Mouse (Mus musculus) hindlimb bud, embryonic 11.5 days (tissue): ENCODE data around the gene Vwf.

ENCODE experiments used
- DNase-seq: peaks from one replicate; pipeline ENCODE4 v3.0.0-alpha.2; 2012; ENCODE audit warnings: low read depth, low spot score; ENCODE audit errors: extremely low spot score

Vwf gene

DNA sequence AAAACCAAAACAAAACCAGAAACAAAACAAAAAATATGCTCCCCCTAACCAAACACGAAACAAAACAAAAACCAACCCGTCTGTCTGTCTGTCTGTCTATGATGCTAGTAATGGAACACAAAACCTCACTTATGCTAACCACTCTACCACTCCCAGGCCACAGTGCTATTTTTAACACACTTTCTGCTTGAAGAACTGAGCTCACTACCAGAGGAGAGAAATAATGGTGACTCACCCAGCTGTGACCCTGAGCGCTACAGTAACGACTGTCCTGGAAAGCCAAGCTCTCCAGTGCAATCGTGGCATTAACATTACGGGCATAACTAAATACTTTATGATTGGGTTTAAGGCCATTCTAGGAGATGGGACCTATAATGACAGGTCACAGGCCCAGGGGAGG lies 5.7 kb upstream of the Vwf start:
- DNase-seq, result no peak

DNA sequence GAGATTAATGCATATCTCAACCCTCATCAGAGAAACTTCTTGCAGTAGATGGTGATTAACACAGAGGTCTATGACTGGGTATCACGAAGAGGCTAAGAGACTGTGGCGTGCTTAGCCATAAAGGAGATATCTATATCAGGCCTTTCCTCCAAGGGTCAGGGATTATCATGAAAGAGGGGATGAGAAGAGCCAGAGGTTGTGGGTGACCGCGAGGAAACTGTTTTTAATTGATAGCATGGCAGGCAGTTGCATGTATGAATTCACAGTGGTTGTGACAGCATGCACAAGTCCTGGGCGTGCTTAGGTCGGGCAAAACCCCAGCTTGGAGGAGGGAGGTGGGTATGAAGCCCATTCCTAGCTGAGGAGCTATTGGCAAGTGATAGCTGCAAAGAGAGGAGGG lies 5.3 kb upstream of the Vwf start:
- DNase-seq, result no peak

GRCm38 (mm10) chr6:125548406-125548805 lies 1.8 kb downstream of the Vwf start:
- DNase-seq, result no peak

- no peak for DNase-seq
These were observed 3.6 kb downstream of the Vwf start for GRCm38 (mm10) chr6:125550172-125550571.

- no peak for DNase-seq
These were observed 6.2 kb downstream of the Vwf start for GRCm38 (mm10) chr6:125552760-125553159.

GRCm38 (mm10) chr6:125553551-125553950 lies 7.0 kb downstream of the Vwf start:
- DNase-seq, result no peak

DNA sequence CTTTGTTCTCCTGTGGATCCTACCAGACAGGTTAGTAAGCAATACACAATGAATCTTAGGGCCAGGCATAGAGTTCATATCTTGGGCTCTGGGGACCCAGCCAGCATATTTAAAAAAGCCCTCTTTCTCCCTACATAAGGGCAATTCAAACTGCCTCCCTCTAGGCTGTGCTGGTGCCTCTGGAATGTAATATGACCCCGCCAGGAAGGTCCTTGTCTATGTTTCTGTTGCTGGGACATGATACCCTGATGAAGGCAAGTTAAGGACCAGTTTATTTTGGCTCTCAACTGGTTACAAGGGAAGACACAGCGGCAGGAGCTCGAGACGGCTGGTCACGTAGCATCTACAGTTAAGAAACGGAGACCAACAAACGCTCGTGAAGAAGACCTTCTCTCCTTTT lies 12.3 kb downstream of the Vwf start:
- no peak for DNase-seq

- DNase-seq, result no peak
These were observed 14.5 kb downstream of the Vwf start for GRCm38 (mm10) chr6:125561031-125561430.

DNA sequence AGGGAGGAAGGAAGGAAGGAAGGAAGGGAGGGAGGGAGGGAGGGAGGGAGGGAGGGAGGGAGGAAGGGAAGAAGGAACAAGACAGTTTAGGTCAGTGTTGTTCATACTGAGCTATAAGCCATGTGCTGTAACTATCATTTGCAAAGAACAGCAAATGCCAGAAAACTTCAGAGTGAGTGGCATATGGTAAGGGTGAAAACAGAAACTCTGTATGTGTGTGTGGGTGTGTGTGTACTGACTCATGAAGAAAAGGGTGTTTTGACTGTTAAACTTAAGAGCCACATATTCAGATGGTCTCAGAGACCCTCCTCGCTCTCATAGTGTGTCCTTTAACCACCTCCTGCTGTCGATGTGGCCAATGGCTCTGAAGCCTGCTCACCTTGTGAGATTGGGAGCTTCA lies 14.9 kb downstream of the Vwf start:
- DNase-seq, result no peak

DNA sequence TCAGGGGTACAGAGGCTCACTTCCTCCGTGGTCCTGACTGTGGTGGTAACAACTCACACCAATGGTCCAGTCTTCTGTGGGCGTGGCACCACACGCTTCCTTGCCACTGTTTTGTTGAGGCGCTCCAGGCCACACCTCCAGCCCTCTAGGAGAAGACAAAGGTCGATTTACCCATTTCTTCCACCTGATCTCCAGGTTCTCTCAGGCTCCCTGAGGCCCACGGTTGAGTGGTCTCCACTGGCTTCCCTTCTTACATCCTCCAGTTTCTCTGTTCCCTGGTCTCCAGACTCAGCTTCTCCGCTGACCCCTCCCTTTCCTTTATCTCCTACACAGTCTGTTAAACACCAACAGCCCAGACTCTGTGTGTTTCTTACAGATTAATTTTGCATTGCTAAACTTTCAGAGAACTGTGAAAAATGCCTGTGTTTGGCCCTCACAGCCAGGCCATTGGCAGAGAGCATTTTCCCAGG lies 18.3 kb downstream of the Vwf start:
- DNase-seq, result no peak

GRCm38 (mm10) chr6:125565326-125565725 lies 18.8 kb downstream of the Vwf start:
- DNase-seq, result no peak

DNA sequence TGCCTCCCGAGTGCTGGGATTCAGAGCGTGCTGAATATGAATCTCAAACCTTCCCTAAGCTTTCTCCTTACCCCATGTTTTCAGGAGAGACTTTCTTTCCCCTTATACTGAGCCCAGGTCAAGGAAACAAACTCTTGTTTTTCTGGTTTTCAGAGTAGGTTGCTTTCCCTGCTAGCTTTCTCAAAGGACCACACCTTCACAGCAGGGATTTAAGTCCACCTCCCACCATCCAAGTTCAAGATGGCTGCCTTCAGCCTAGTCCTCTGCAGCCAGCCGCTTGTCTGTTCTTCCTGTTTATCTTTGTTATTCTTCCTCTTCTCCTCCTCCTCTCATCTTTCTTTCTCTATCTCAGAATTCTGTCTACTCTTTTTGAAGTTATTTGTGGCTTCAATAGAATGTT lies 20.1 kb downstream of the Vwf start:
- DNase-seq, result no peak

DNA sequence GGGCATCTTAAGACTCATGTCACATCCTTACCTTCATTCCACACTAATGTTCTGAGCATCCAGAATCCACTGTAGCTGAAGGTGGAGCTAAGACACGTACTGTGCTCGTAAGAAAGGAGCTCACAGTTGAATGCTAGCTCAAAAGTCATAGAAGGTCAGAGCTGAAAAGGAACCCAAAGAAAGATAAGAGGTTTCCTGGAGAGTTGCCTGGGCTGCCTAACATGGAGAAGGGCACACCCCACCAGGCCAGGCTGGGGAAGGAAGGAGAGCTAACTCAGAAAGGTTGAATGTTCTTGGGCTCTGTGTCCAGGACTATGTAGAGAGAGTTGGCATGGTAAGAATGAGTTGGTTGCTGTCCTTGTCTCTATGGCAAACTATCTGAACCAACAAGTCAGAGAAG lies 21.8 kb downstream of the Vwf start:
- DNase-seq, result no peak

DNA sequence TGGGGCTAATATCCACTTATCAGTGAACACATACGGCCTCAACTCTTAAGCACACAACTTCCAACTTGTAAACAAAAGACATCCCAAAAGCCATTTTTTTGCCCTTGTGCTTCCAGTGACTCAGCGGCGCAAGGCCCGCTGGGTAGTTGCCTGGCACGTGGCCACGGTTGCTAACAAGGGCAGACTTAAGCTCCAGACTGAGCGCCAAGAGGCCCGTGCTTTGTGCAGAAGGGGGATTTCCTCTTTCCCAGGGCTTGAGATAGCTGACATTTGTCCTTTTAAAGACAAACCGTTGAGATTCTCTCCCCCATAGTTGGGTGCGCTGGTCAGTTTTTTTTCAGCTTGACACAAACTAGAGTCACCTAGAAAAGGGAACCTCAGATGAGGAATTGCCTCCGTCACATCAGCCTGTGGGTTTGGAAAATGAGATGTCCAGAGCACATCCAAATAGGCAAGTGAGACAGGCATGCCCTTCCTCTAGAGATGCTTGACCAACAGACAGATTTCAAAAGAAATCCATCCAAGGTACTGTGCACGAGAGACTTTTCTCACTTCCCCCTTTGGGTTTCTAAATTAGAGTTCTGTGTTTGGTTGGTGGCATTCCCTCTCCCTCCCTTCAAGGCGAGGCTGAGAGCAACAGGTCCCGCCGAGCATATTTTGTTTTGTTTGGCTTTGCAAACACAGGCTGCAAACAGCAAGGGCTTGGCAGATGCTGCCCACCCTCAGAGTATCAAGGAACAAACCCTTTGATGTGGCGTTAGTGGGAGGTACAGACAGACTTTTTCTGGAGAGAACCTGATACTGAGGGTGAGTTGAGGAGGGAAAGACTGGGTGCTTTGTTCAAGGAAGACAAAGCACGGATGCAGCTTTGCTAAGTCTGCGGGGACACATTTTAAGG lies 26.0 kb downstream of the Vwf start:
- DNase-seq, result no peak

- DNase-seq, result peak; percentile 68
These were observed 26.8 kb downstream of the Vwf start for GRCm38 (mm10) chr6:125573189-125573928.

GRCm38 (mm10) chr6:125575080-125575479 lies 28.5 kb downstream of the Vwf start:
- DNase-seq, result no peak

GRCm38 (mm10) chr6:125577301-125577700 lies 30.7 kb downstream of the Vwf start:
- DNase-seq, result no peak

DNA sequence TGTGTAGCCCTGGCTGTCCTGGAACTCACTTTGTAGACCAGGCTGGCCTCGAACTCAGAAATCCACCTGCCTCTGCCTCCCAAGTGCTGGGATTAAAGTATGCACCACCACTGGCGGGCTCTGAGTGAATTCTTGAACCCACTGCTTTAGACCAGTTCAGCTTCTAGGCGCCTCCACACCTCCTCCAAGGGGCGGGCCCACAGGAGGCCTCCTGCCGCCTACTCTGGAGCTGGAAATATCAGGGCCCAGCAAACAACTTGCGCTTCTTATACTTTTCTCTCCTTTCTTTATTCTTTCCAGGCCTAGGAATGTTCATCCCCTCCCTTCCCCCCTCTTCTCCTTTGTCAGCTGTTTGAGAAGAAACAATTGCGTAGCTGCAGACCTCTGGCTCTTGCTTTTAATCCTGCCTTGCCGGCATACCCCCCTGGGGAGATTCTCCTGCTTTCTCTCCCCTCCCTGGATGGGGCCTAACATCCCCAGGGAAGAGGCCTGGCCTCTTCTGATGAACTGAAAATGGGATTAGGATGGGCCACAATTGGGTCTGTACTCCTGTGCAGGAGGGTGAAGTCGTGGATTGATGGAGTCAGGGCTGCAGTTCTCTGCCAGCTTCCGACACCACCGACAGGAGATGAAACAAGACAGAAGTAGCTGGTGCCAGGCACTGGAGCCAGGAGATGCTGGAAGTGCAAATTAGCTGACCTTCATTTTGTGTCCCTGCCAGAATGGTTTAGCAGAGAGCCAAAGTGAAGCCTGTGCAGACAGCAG lies 31.5 kb downstream of the Vwf start:
- no peak for DNase-seq

GRCm38 (mm10) chr6:125578647-125579011 lies 32.1 kb downstream of the Vwf start:
- no peak for DNase-seq

GRCm38 (mm10) chr6:125579864-125580263 lies 33.3 kb downstream of the Vwf start:
- no peak for DNase-seq

- no peak for DNase-seq
These were observed 37.1 kb downstream of the Vwf start for GRCm38 (mm10) chr6:125583666-125584065.
